Mouse (Mus musculus): ENCODE results near the gene Zfp319. TPM values are rescaled to one million over a fixed set of nuclear protein-coding genes. Genes with fewer than 3 reads are reported as not detected.

The Zfp319 gene
- polyA plus RNA-seq, 1 experiment from 2014 or later = 7.7 TPM

DNA sequence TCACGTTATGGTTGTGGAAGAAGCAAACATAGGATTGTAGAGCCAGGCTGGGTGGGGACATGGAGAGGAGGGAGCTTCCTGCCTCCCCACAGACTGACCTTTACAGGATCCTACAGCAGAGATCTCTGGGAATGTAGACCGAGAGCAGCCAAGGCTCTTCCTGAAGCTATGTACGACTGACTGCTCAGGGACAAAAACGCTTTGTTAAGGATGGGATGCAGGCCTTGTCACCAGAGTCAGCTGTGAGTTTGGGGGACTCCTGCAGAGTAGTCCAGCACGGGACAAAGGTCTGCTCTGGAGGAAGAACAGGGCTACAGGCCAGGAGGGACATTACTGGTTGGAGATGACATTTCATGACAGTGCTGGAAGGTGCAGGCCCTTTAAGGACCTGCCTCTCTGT is 7.1 kb downstream of the Zfp319 start:
- Histone ChIP-seq H3K36me3 (ENCODE audit: control insufficient read depth, insufficient read depth, low read length) (peaks cover 49% of the 10 kb centered on the region), H3K27ac (ENCODE audit: low read depth) (no peak overlapping the region), H3K9ac (ENCODE audit: low read length) (no peak overlapping the region), H3K4me3 (ENCODE audit: low read depth, low read length) (no peak overlapping the region), H3K9me3 (ENCODE audit: control insufficient read depth, low read length) (no peaks in the 10 kb centered on the region), H3K27me3 (replicated peaks; ENCODE audit: control insufficient read depth, insufficient read depth, low read length) (no peaks in the 10 kb centered on the region), H3K4me1 (replicated peaks; ENCODE audit: control insufficient read depth, insufficient read depth, low read length) (peaks cover 8% of the 10 kb centered on the region; the same call in 1 of the 2 replicates), H3K4me2 (ENCODE audit: low read length) (no peak overlapping the region)
- WGBS = 67% methylated on average over 5 of the region's 5 CpGs
- no peak for DNase-seq (ENCODE audit: low spot score)
- ATAC-seq (replicated peaks; ENCODE audit: low FRiP score, low TSS enrichment, low read depth) = no peak

DNA sequence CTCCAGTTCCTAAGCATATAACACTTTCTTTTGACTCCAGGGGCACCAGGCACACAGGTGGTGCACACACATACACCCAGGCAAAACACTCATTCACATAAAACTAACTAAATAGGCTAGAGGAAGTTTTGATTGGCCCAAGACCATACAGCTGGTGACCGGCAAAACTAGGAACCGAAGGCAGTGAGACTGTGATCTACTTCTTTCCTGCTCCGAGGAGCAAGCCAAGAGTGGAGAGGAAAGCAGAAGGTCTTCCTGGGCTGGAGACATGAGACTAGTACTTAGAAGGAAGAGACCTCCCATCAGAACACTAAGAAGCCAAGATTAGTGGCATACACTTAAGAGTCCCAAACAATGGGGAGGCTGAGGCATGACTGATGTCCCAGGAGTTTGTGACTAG is 8.5 kb downstream of the Zfp319 start:
- Histone ChIP-seq H3K4me2 (ENCODE audit: low read length) (no peak overlapping the region), H3K4me3 (ENCODE audit: low read depth, low read length) (no peak overlapping the region), H3K27me3 (replicated peaks; ENCODE audit: control insufficient read depth, insufficient read depth, low read length) (no peaks in the 10 kb centered on the region), H3K36me3 (ENCODE audit: control insufficient read depth, insufficient read depth, low read length) (peaks cover 36% of the 10 kb centered on the region), H3K9ac (ENCODE audit: low read length) (no peak overlapping the region), H3K9me3 (ENCODE audit: control insufficient read depth, low read length) (no peaks in the 10 kb centered on the region), H3K4me1 (replicated peaks; ENCODE audit: control insufficient read depth, insufficient read depth, low read length) (peaks cover 8% of the 10 kb centered on the region; the same call in 1 of the 2 replicates), H3K27ac (ENCODE audit: low read depth) (no peak overlapping the region)
- 89% methylated on average over 3 of the region's 3 CpGs for WGBS
- DNase-seq (ENCODE audit: low spot score) (no peak), ATAC-seq (replicated peaks; ENCODE audit: low FRiP score, low TSS enrichment, low read depth) (no peak)

DNA sequence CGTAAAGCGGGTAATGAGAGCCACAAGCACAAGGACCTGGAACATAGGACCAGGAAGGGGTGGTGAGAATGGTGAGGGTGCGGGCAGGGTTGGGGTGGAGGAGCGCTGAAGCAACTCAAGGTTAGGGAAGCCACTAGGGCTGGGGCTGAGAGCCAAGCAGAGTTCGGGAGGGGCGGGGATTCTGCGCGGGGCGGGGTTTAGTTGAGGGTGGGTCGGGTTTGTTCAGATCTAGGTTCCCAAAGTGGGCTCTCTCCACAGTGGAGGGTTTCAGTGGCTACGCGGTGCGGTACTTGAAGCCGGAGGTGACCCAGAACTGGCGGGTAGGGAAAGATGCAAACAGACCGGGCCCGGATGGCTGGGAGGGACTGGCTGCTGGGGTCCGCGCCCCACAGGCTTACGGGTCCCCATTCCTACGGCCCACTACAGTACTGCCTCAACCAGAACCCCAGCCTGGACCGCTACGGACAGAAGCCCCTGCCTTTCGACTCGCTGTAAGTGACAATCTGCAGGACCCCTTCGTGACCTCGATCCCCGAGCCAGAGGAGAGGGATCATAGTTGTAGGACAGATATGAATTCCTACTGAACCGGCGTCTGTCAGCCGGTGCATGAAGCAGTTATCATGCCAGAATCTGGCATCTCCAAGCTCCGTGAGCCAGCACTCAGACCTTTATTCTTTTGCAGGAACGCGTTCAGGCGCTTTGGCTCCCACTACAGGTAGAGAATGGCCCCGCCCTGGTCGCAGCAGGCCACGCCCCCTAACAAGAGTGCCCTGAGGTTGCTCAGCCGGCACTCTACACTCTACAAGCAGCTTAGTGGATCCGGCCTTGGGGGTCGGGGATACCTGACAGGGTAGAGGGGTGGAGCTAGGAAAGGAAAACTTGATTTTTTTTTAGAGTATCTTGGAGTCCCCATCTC is 11.3 kb downstream of the Zfp319 start:
- DNase-seq (ENCODE audit: low spot score) (peak; percentile 82), ATAC-seq (replicated peaks; ENCODE audit: low FRiP score, low TSS enrichment, low read depth) (peak; percentile 85)
- H3K4me3 ChIP-seq (ENCODE audit: low read depth, low read length) = peak overlapping the region; percentile 44
- H3K36me3 ChIP-seq (ENCODE audit: control insufficient read depth, insufficient read depth, low read length) = peaks cover 9% of the 10 kb centered on the region
- H3K4me2 ChIP-seq (ENCODE audit: low read length) = peak overlapping the region; percentile 99
- H3K27ac ChIP-seq (ENCODE audit: low read depth) = no peak overlapping the region
- peaks cover 8% of the 10 kb centered on the region; the same call in 1 of the 2 replicates for H3K4me1 ChIP-seq (replicated peaks; ENCODE audit: control insufficient read depth, insufficient read depth, low read length)
- H3K9me3 ChIP-seq (ENCODE audit: control insufficient read depth, low read length) = no peaks in the 10 kb centered on the region
- peak overlapping the region; percentile 41; the same call in 1 of the 2 replicates for H3K9ac ChIP-seq (ENCODE audit: low read length)
- H3K27me3 ChIP-seq (replicated peaks; ENCODE audit: control insufficient read depth, insufficient read depth, low read length) = no peaks in the 10 kb centered on the region
- 2% methylated on average over 41 of the region's 41 CpGs for WGBS

- 93% methylated on average over 1 of the region's 1 CpGs for WGBS
- Histone ChIP-seq H3K36me3 (ENCODE audit: control insufficient read depth, insufficient read depth, low read length) (no peaks in the 10 kb centered on the region), H3K9ac (ENCODE audit: low read length) (no peak overlapping the region), H3K4me2 (ENCODE audit: low read length) (no peak overlapping the region), H3K27ac (ENCODE audit: low read depth) (no peak overlapping the region), H3K27me3 (replicated peaks; ENCODE audit: control insufficient read depth, insufficient read depth, low read length) (no peaks in the 10 kb centered on the region), H3K4me1 (replicated peaks; ENCODE audit: control insufficient read depth, insufficient read depth, low read length) (no peaks in the 10 kb centered on the region), H3K9me3 (ENCODE audit: control insufficient read depth, low read length) (no peaks in the 10 kb centered on the region), H3K4me3 (ENCODE audit: low read depth, low read length) (no peak overlapping the region)
- no peak for ATAC-seq (replicated peaks; ENCODE audit: low FRiP score, low TSS enrichment, low read depth)
- DNase-seq (ENCODE audit: low spot score) = no peak
Observed at GRCm38 (mm10) chr8:95315350-95315749, 16.4 kb downstream of the Zfp319 start.

DNA sequence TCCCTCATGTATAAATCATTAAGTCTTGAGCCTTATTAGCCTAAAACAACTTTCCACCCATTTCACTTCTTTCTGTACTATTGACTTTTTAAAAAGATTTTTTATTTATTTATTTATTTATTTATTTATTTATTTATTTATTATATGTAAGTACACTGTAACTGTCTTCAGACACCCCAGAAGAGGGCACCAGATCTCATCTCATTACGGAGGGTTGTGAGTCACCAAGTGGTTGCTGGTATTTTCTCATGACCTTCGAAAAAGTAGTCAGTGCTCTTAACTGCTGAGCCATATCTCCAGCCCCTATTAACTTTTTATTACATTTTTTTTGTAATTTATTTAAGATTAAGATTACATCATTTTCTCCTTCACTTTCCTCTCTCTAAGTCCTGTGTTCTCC is 17.0 kb downstream of the Zfp319 start:
- ATAC-seq (replicated peaks; ENCODE audit: low FRiP score, low TSS enrichment, low read depth) (no peak), DNase-seq (ENCODE audit: low spot score) (no peak)
- H3K36me3 ChIP-seq (ENCODE audit: control insufficient read depth, insufficient read depth, low read length) = no peaks in the 10 kb centered on the region
- no peak overlapping the region for H3K27ac ChIP-seq (ENCODE audit: low read depth)
- H3K27me3 ChIP-seq (replicated peaks; ENCODE audit: control insufficient read depth, insufficient read depth, low read length) = no peaks in the 10 kb centered on the region
- H3K9me3 ChIP-seq (ENCODE audit: control insufficient read depth, low read length) = no peaks in the 10 kb centered on the region
- H3K4me1 ChIP-seq (replicated peaks; ENCODE audit: control insufficient read depth, insufficient read depth, low read length) = no peaks in the 10 kb centered on the region
- no peak overlapping the region for H3K4me3 ChIP-seq (ENCODE audit: low read depth, low read length)
- no peak overlapping the region for H3K9ac ChIP-seq (ENCODE audit: low read length)
- 82% methylated on average over 2 of the region's 2 CpGs for WGBS
- H3K4me2 ChIP-seq (ENCODE audit: low read length) = no peak overlapping the region

DNA sequence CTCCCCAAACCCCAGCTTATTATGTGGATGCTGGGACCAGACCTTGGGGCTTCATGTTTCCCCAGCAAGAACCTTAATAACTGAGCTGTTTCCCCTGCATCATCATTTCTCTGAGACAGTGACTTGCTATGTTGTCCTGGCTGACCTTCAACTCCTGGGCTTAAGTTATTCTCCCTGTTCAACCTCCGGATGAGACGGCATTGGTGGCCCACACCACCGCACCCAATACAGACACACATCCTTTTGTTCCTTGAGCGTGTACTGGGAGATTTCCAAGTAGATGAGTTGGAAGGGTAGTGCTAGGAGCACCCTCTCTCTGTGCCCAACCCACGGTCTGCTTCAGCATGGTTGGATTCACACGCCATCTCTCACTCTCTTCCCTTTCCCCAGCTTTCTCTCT is 17.9 kb downstream of the Zfp319 start:
- Histone ChIP-seq H3K4me3 (ENCODE audit: low read depth, low read length) (no peak overlapping the region), H3K36me3 (ENCODE audit: control insufficient read depth, insufficient read depth, low read length) (no peaks in the 10 kb centered on the region), H3K9me3 (ENCODE audit: control insufficient read depth, low read length) (no peaks in the 10 kb centered on the region), H3K27me3 (replicated peaks; ENCODE audit: control insufficient read depth, insufficient read depth, low read length) (no peaks in the 10 kb centered on the region), H3K9ac (ENCODE audit: low read length) (no peak overlapping the region), H3K4me1 (replicated peaks; ENCODE audit: control insufficient read depth, insufficient read depth, low read length) (no peaks in the 10 kb centered on the region), H3K27ac (ENCODE audit: low read depth) (no peak overlapping the region), H3K4me2 (ENCODE audit: low read length) (no peak overlapping the region)
- no peak for DNase-seq (ENCODE audit: low spot score)
- ATAC-seq (replicated peaks; ENCODE audit: low FRiP score, low TSS enrichment, low read depth) = no peak
- WGBS = 86% methylated on average over 6 of the region's 6 CpGs

DNA sequence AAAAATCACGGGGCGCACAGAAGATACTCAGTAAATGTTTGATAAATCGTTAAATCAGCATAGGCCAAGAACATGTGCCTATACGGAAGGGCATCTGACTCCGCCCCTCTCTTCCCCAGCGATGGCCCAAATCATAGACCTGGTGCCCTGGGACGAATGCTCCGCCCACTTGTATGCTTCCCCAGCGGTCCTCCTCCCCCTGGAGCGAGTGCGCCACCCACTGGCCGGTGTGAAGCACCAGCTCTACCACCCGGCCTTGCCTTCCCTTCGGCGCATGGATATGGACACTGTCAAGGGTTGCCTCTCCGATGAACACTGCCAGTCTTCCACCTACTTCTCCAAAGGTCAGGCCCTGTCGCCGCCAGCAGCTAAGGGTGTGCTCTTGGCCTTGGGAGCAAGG is 18.9 kb downstream of the Zfp319 start:
- H3K9ac ChIP-seq (ENCODE audit: low read length) = no peak overlapping the region
- 69% methylated on average over 18 of the region's 18 CpGs for WGBS
- DNase-seq (ENCODE audit: low spot score) (no peak), ATAC-seq (replicated peaks; ENCODE audit: low FRiP score, low TSS enrichment, low read depth) (no peak)
- H3K36me3 ChIP-seq (ENCODE audit: control insufficient read depth, insufficient read depth, low read length) = no peaks in the 10 kb centered on the region
- H3K9me3 ChIP-seq (ENCODE audit: control insufficient read depth, low read length) = no peaks in the 10 kb centered on the region
- no peak overlapping the region for H3K4me3 ChIP-seq (ENCODE audit: low read depth, low read length)
- H3K27ac ChIP-seq (ENCODE audit: low read depth) = no peak overlapping the region
- no peaks in the 10 kb centered on the region for H3K27me3 ChIP-seq (replicated peaks; ENCODE audit: control insufficient read depth, insufficient read depth, low read length)
- no peaks in the 10 kb centered on the region for H3K4me1 ChIP-seq (replicated peaks; ENCODE audit: control insufficient read depth, insufficient read depth, low read length)
- no peak overlapping the region for H3K4me2 ChIP-seq (ENCODE audit: low read length)

GRCm38 (mm10) chr8:95310342-95310970 is 21.3 kb downstream of the Zfp319 start, which contains the start of gene Tepp:
TSS of gene Tepp (plus strand) at chr8:95310566.
- H3K4me1 ChIP-seq (replicated peaks; ENCODE audit: control insufficient read depth, insufficient read depth, low read length) = no peaks in the 10 kb centered on the region
- no peaks in the 10 kb centered on the region for H3K9me3 ChIP-seq (ENCODE audit: control insufficient read depth, low read length)
- no peaks in the 10 kb centered on the region for H3K36me3 ChIP-seq (ENCODE audit: control insufficient read depth, insufficient read depth, low read length)
- DNase-seq (ENCODE audit: low spot score) = no peak
- H3K4me3 ChIP-seq (ENCODE audit: low read depth, low read length) = no peak within 1 kb of the TSS
- H3K9ac ChIP-seq (ENCODE audit: low read length) = no peak within 1 kb of the TSS
- 39% methylated on average over 6 of the region's 6 CpGs for WGBS
- H3K4me2 ChIP-seq (ENCODE audit: low read length) = no peak within 1 kb of the TSS
- no peak within 1 kb of the TSS for H3K27ac ChIP-seq (ENCODE audit: low read depth)
- no peak for ATAC-seq (replicated peaks; ENCODE audit: low FRiP score, low TSS enrichment, low read depth)
- H3K27me3 ChIP-seq (replicated peaks; ENCODE audit: control insufficient read depth, insufficient read depth, low read length) = no peaks in the 10 kb centered on the region
